Mouse (Mus musculus) heart, adult 10 weeks (tissue): Measurements from ENCODE around the gene Zdhhc7. TPM values are rescaled to one million over a fixed set of nuclear protein-coding genes. Genes with fewer than 3 reads are reported as not detected.

Experiments
- polyA plus RNA-seq: library from polyadenylated mRNA; stranded (reverse); fragments of 350-450 nt; fragmentation: Illumina TruSeq; extraction: RNeasy Lipid Tissue Mini Kit (QIAGEN cat#74804); gene quantifications from one replicate; pipeline ENCODE4 v1.2.3, GENCODE M21; 2014; ENCODE audit warnings: low read depth, low replicate concordance

Gene Zdhhc7
- polyA plus RNA-seq: 28.3 TPM

DNA sequence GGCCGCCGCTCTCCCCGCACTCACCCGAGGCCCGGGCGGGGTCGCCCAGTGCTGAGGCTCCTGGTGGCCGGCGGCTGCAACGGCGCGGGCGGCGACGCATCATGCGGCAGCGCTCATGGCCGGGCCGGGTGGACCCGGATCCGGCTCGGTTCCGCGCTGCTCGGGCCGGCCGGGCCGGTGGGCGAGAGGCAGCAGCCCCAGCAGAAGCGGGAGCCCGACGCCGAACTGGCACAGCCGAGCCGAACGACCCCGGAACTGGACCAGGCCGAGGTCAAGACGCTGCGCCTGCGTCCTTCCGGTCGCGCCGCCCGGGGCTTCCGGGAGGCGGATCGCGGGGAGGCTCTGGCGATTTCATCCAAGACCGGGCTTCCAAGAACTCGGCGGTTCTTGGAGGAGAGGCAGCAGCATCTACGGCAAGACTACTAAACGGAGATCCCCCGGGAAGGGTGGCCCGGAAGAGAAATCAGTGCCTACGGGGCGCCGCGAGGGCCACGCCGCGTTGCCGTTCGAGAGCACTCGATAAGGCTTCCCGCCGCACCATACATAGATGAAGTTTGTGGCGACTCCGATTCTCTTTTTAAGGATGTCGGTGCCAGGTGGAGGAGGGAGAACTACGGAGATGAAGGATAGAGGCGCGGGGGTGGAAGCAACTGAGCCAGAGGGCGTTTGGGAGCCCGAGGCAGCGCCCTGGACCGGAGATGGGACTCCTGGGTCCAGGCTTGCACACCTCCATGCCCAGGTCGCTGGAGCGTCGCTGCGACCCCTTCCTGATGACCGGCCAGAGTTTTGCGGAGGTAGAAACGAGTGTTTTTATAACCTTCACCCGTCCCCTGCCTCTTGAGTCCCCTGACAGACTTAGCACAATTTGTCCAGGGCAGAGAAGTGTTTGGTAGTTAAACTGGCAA is at the start of gene Zdhhc7:
Gene Zdhhc7 (minus strand): TSS at position 415 of the 905 bp plus-strand sequence.

DNA sequence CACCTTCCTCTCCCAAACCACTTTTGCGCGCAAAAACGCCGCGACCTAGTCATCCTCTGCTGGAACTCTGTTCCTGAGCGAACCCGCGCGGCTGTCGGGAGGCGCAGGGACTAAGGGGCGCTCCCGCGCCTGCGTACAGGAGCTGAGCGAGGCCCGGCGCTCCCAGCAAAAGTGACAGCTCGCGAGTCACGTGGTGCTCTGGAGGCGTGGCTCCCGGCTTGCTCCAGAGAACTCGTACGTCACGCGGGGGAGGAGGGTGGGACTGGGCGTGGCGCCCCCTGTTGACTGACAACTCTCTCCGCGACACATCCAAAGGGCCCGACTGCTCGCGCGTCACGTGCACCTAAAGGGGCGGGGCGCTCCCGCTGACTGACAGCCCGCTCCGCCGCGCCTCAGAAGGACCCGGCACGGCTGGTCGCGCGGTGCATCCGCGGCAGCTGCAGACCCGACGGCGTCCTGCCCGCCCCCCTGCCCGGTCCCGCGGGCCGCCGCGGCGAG is 12.5 kb upstream of the Zdhhc7 start, which contains the start of gene 6430548M08Rik:
Gene 6430548M08Rik (plus strand): TSS at position 395 of the 498 bp plus-strand sequence.

Other genes with a start within 250 kb of the Zdhhc7 start
- 1.7 TPM for gene Klhl36, start 239.2 kb downstream of the Zdhhc7 start, polyA plus RNA-seq
- 51.1 TPM for gene Usp10, start 191.1 kb downstream of the Zdhhc7 start, polyA plus RNA-seq
- gene Gm20388, start 190.6 kb downstream of the Zdhhc7 start, polyA plus RNA-seq: 24.8 TPM
- gene Crispld2, start 109.0 kb downstream of the Zdhhc7 start, polyA plus RNA-seq: 32.3 TPM
- gene 6430548M08Rik, start 12.7 kb upstream of the Zdhhc7 start, polyA plus RNA-seq: 15.2 TPM
- not detected for gene Fam92b, start 76.0 kb upstream of the Zdhhc7 start, polyA plus RNA-seq
- gene Gse1, start 127.0 kb upstream of the Zdhhc7 start, polyA plus RNA-seq: 11.0 TPM